Mouse (Mus musculus): ENCODE measurements around the gene Gins3.

- TF ChIP-seq CTCF (IDR thresholded peaks at IDR 0.05; ENCODE audit: low read depth, low read length) (no peak), POLR2A (IDR thresholded peaks at IDR 0.05; ENCODE audit: insufficient read depth, low read length) (no peak), EP300 (IDR thresholded peaks at IDR 0.05; ENCODE audit: insufficient read depth, low read depth, low read length) (no peak)
Observed at GRCm38 (mm10) chr8:95668163-95668958, 35.1 kb downstream of the Gins3 start.
